Mouse (Mus musculus): Measurements from ENCODE around the gene Gab2.

GRCm38 (mm10) chr7:97348318-97348717 lies 266.9 kb downstream of the Gab2 start:
- TF ChIP-seq CTCF (IDR thresholded peaks at IDR 0.05; ENCODE audit: control insufficient read depth, insufficient read depth, insufficient read length) = no peak
- no peak for TF ChIP-seq USF1 (IDR thresholded peaks at IDR 0.05; ENCODE audit: low read depth)

Measured in C2C12 (cell line).